Mouse (Mus musculus) liver, embryonic 14.5 days (tissue): ENCODE data around the gene Sytl3.
"Not testable (repeated sequence)": the region's sequence is repeated elsewhere in the genome, so short reads cannot be mapped to it uniquely, and the experiment has no call there.

Experiments used
- CTCF ChIP-seq: IDR thresholded peaks from 2 replicates; pipeline ENCODE4 v1.5.1; 2016; ENCODE audit warnings: antibody characterized with exemption, low read depth, control low read depth
- EP300 ChIP-seq: IDR thresholded peaks from 2 replicates; pipeline ENCODE4 v1.6.1; 2016; ENCODE audit warnings: antibody characterized with exemption, low read depth

GRCm38 (mm10) chr17:6632850-6633249, 26.0 kb upstream of the Sytl3 start:
- TF ChIP-seq CTCF, EP300: not testable (repeated sequence)
